Mouse (Mus musculus) cerebral cortex, adult 2 months (tissue): ENCODE results near the gene Olfr1444.

ENCODE experiments used
- WGBS: fragments of 180-500 bp; shearing (Covaris S2); methylation state at CpG from one replicate; pipeline ENCODE4 v1.1.7; 2018; 5-methylcytosine and 5-hydroxymethylcytosine counted together

Gene Olfr1444

DNA sequence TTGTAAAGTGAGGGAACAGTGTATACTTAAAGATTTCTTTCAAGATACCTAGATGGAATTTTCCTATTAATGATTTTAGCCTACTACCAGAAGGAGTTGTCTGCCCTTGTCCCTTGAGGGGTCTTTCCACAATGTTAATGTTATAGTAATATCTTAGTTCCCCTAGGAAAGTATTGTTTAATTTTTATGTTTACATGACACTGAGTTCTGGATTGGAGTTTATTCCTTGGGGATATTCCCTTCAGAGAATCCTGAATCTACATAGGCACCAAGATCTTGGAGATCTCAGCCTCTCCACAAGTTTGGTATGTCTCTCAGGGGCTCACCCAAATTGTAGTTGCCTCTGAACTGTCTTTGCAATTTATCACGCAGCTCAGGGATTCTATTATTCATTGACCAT is at the start of gene Olfr1444:
Olfr1444 (plus strand) TSS at position 301 of the 400 bp plus-strand sequence.
- WGBS, result 69% methylated on average over 1 of the region's 1 CpGs

GRCm38 (mm10) chr19:12812644-12813364 is 44.3 kb upstream of the Olfr1444 start:
- 56% methylated on average over 1 of the region's 1 CpGs for WGBS

DNA sequence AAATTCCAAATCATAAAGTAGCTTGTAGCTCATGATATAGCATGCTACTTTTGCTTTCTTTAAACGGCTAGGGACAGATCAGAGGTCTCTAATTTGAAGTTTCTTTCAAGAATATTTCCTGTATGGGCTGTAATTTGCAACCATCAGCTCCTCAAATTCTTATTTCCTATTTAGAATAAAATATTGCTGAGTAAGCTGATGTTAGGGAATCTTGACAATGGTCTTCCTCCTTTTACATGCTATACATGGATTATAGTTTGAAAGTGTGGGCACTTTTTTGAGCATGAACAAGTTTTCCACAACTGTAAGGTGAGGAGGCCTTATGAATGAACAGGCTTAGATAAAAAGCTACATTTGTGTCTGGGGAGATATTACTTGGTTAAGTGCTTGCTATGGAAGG is 43.2 kb upstream of the Olfr1444 start:
- 90% methylated on average over 1 of the region's 1 CpGs for WGBS

GRCm38 (mm10) chr19:12818507-12818906 is 38.6 kb upstream of the Olfr1444 start:
- WGBS, result 87% methylated on average over 1 of the region's 1 CpGs

DNA sequence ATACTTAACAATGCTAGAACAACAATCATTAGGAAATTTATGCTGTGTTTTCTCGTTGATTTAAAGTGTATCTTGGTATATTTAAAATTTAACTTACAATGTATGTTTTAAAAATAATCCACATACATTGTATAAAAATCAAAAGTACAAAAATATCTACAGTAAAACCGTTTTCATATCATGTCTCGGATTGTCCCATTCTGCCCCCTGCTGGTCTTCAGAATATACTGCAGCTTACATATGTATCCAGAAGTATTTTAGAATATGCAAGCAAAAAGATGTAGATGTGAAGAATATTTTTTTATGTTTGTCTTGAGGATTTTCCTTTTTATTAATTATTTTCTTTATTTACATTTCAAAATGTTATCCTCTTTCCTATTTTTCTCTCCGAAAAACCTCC is 36.7 kb upstream of the Olfr1444 start:
- 24% methylated on average over 4 of the region's 4 CpGs for WGBS

DNA sequence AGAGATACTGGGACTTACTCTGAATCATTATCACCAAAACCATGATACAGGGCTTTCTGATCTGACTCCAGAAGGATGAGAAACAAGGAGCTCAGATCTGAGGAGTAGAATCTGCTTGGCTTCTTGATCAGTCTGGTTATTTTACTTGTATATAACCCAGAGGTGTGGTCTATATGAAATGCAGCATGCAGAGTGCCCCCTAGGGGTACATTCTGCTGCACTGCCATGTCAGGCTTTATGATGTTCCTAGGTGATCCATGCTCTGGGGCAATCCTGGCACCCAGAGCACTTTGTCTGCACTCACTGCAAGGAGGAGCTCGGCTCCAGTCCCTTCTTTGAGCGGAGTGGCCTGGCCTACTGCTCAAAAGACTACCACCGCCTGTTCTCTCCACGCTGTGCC is 32.5 kb upstream of the Olfr1444 start:
- WGBS, result 83% methylated on average over 4 of the region's 4 CpGs

- WGBS, result 75% methylated on average over 2 of the region's 2 CpGs
These were observed 26.2 kb upstream of the Olfr1444 start for GRCm38 (mm10) chr19:12830823-12831430.

- WGBS, result 77% methylated on average over 1 of the region's 1 CpGs
These were observed 25.5 kb upstream of the Olfr1444 start for GRCm38 (mm10) chr19:12831559-12831958.

- WGBS, result 46% methylated on average over 3 of the region's 3 CpGs
These were observed 23.5 kb upstream of the Olfr1444 start for GRCm38 (mm10) chr19:12833625-12834024.

DNA sequence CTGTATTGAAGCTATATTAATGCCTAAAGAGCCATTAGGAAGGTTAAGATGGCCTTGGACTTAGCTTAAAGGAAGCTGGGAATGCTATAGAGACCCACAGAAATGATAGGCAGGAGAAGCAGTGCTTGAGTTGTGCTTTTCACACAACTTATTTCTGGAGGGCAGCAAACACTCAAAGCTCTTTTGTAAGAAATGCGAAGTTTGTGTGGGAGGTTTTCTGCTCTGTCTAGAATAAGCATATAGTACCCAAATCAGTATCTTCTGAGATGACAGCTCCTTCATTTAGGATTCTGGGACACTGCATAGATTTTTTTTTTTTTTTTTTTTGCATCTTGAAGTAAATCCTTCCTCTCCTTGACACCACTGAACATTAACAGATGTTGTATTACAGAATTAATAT is 18.6 kb upstream of the Olfr1444 start:
- 66% methylated on average over 1 of the region's 1 CpGs for WGBS

DNA sequence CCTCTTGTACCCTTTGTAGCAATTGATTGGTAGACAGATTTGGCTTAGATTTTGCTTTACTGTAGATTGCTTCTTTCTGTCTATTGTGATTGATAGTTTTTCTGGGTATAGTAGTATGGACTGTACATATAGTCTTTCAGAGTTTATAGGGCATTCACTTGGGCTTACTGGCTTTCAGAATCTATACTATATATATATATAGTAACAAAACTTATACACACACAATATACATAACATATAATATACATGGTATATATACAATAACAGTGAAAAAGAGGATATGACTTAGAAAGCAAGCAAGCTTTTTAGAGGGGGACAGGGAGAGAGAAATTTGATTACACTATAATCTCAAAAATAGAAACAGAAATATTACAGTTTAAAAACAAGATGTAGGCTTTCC is 10.7 kb upstream of the Olfr1444 start, which contains the start of gene Gm5244:
Gm5244 (plus strand) TSS at position 301 of the 400 bp plus-strand sequence.

DNA sequence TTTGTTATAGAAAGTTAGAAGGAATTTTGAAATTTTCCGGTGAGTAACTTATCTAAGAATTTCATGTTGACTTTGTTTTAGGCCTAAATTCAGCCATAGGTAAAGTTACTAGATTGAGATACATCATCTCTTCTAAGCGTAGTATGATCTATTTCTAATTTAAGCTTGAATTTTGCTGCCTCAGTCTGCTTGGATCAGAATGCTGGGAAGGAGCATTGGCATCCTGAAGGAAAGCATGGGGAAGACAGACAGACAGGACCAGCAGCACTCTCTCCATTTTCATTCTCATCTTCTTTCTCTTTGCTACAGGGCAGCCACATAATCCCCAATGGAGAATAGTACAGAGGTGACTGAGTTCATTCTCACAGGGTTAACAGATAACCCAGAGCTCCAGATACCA is 26.5 kb downstream of the Olfr1444 start, which contains the start of gene Olfr1445:
Olfr1445 (plus strand) TSS at position 301 of the 400 bp plus-strand sequence.
- WGBS, result 81% methylated on average over 2 of the region's 2 CpGs

GRCm38 (mm10) chr19:12893424-12893823 is 36.3 kb downstream of the Olfr1444 start, which contains the start of gene Olfr1446:
Olfr1446 (minus strand) TSS chr19:12893524.
- WGBS, result 69% methylated on average over 1 of the region's 1 CpGs

DNA sequence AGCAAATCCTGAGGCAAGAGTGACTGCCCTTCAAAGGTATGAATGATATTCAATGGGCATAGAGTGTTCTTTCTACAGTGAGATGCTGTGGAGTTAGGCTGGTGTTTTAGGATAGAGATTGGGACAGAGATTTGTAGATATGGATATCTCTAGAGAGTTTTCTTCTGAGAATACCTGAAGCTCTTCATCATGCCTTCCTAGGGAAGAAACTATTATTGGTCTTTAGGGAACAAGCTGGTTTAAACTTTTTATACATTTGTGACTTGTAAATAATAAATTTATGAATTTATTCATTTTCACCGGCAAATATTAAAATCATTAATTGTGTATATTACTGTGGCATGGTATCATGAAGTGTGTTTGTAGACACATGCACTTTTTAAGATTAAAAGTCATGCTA is 46.6 kb downstream of the Olfr1444 start, which contains the start of gene Olfr1447:
Olfr1447 (minus strand) TSS at position 101 of the 400 bp plus-strand sequence.
- 94% methylated on average over 1 of the region's 1 CpGs for WGBS
